Mouse (Mus musculus) gastrocnemius, postnatal 25 days (tissue): ENCODE measurements around the gene Cul9. TPM values are rescaled to one million over a fixed set of nuclear protein-coding genes. Genes with fewer than 3 reads are reported as not detected.

Experiments used
- microRNA-seq, 2 experiments: library from miRNA; unstranded; fragments of <30 nt; microRNA quantifications; one replicate each; pipeline ENCODE4 v1.2.0; 2021; ENCODE audit warnings: borderline replicate concordance in 2 of 2
- total RNA-seq, 2 experiments: library from RNA; stranded (reverse); gene quantifications; 1 replicate in 1 of 2; 2 replicates in 1 of 2; pipeline ENCODE4 v1.2.3; 2021

Gene Cul9
- total RNA-seq, 2 experiments from 2014 or later: 11.7 to 12.1 TPM

Small RNA genes within 50 kb of the gene (microRNA-seq; reads per million reads assigned to microRNA genes)
- gene Mir6976: 0.53 to 0.74 reads per million in 2 experiments

Other genes starting within 250 kb of the Cul9 start
- under 1 TPM in 1 of 2 experiments, not detected in 1; 0.21 TPM for gene Dlk2, start 249.0 kb downstream of the Cul9 start, total RNA-seq
- gene Abcc10, start 218.0 kb downstream of the Cul9 start, total RNA-seq: 1 to 10 TPM; 2.7 to 2.8 TPM
- 10 to 100 TPM; 11.4 to 12.6 TPM for gene Zfp318, start 162.7 kb downstream of the Cul9 start, total RNA-seq
- gene Crip3, start 117.5 kb downstream of the Cul9 start, total RNA-seq: under 1 TPM in 1 of 2 experiments, not detected in 1; 0.78 TPM
- not detected for gene Slc22a7, start 107.9 kb downstream of the Cul9 start, total RNA-seq
- gene Ttbk1, start 58.7 kb downstream of the Cul9 start, total RNA-seq: 1 to 10 TPM in 1 of 2 experiments, under 1 TPM in 1; 0.77 to 1.4 TPM
- 1 to 10 TPM; 4.5 to 5.4 TPM for gene Dnph1, start 49.7 kb downstream of the Cul9 start, total RNA-seq
- gene Srf, start 9.8 kb upstream of the Cul9 start, total RNA-seq: 10 to 100 TPM; 64.6 to 85.8 TPM
- gene Ptk7, start 83.1 kb upstream of the Cul9 start, total RNA-seq: 1 to 10 TPM; 1.1 to 1.3 TPM
- 10 to 100 TPM; 12.7 to 15.0 TPM for gene Klc4, start 99.6 kb upstream of the Cul9 start, total RNA-seq
- gene Mrpl2, start 99.8 kb upstream of the Cul9 start, total RNA-seq: 100 to 1,000 TPM in 1 of 2 experiments, 10 to 100 TPM in 1; 99.2 to 110 TPM
- gene Cul7, start 103.9 kb upstream of the Cul9 start, total RNA-seq: 10 to 100 TPM in 1 of 2 experiments, 1 to 10 TPM in 1; 8.8 to 14.4 TPM
- 10 to 100 TPM in 1 of 2 experiments, 1 to 10 TPM in 1; 7.5 to 12.1 TPM for gene Rrp36, start 128.0 kb upstream of the Cul9 start, total RNA-seq
- 10 to 100 TPM; 45.3 to 54.7 TPM for gene Mea1, start 132.4 kb upstream of the Cul9 start, total RNA-seq
- 100 to 1,000 TPM; 135 to 168 TPM for gene Klhdc3, start 134.5 kb upstream of the Cul9 start, total RNA-seq
- gene Ppp2r5d, start 158.7 kb upstream of the Cul9 start, total RNA-seq: 10 to 100 TPM; 24.0 to 28.3 TPM
- 10 to 100 TPM; 12.5 to 14.0 TPM for gene Pex6, start 165.1 kb upstream of the Cul9 start, total RNA-seq
- 1 to 10 TPM; 1.1 to 1.2 TPM for gene Gnmt, start 182.8 kb upstream of the Cul9 start, total RNA-seq
- 10 to 100 TPM in 1 of 2 experiments, 1 to 10 TPM in 1; 8.3 to 11.8 TPM for gene Cnpy3, start 205.8 kb upstream of the Cul9 start, total RNA-seq
- gene Ptcra, start 217.3 kb upstream of the Cul9 start, total RNA-seq: not detected
- 10 to 100 TPM; 34.9 to 35.0 TPM for gene 2310039H08Rik, start 226.2 kb upstream of the Cul9 start, total RNA-seq
- gene Rpl7l1, start 236.3 kb upstream of the Cul9 start, total RNA-seq: 10 to 100 TPM; 42.6 to 50.4 TPM